Mouse (Mus musculus) layer of hippocampus, adult 9-10 months (tissue): Measurements from ENCODE around the gene Mtfr1l.

Experiments used
- DNase-seq: peaks from one replicate; pipeline ENCODE4 v3.0.0; 2022; ENCODE audit warnings: low spot score

The Mtfr1l gene

DNA sequence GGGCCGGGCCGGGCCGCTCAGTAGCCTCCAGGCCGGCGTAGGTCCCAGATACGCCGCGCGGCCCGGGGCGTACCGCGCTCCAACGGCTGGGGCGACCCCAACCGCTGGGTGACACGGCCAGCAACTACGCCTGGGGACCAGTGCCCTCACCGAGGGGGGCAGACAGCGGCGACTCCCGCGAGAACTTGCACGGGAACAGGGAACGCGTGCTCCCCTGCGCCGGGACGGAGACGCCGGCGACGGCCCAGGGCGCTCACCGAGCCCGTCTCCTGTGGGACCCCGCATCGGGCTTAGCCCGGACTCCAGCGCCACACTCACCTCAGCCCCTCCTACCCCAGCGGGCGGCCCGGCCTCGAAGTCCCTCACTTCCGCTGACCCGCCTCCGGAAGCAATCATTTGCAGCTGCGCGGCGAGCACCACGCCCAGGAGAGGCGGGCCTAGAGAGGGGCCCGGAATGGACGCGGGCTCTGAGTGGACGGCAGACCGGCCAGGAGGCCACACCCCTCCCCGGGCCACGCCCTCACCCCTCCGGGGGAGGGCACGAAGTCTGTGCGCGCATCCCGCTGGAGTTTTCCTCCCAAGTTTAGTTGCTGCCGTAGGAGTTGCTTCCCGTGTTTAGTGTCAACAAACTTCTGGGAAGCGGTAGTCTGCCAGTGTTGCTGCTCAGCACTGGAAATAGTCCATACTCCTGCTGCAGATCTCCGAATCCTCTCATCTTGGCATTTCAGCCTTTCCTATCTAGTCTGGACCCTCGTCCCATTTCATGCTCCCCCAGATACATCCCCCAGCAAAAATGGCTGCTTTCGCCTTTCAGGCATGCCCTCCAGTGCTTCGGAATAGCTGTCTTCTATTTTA, at the start of gene Mtfr1l:
TSS of gene Mtfr1l (minus strand) at position 456 of the 855 bp plus-strand sequence.
- peak; percentile 82 for DNase-seq

GRCm38 (mm10) chr4:134583513-134583912, 48.3 kb upstream of the Mtfr1l start:
- no peak for DNase-seq

DNA sequence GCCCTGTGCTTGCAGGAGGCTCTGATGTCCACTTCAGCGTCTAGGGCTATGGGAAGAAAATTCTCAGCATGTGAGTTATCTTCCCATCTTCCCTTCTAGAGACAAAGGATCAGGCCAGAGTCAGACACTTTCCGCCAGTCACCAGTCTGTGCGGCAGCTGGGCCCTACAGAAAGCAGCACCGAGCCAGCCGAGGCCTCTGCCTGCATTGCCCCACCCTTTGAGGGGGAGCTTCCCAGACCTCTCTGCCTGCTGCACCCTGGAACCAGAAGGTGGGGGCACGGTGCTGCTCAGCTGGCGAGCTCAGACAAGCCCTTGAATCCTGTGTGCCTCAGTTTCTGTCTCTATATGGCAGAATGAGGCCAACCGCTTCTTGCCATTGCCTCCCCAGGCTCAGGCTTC, 46.2 kb upstream of the Mtfr1l start:
- no peak for DNase-seq

DNA sequence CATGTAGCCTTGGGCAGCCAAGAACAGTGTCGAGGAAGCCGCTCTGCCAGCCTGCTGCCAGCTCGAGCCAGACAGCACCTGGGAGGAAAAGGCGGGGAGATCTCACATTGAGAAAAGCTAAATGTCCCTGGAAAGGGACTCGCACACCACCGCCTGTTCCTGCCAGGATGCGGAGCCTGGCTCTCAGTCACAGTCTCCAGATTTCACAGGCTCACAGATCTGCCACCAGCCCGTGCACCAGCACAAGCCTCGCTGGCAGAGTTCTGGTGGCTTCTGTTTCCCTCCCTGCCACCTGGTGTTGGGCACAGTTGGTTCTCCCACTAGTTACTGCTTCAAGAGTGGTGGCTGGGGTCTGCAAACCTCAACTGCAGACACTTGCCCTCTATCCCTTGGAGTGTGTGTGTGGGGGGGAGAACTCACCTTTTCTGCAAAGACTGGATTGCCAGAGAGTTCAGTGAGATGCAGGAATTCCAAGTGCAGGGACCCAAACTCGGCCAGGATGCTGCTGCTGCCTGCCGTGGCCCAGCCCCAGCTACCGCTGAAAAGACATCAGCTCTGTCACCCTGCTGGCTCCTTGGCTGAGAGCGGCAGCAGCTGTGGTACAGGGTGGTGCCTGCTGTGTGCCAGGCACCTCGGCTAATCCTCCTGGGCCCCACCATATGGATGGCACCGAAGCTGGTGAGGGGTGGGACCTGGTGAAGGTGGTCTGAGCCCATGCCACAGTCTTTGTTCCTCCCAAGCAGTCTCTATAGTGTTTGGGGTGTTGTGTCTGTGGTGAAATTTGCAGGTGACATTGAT, 45.4 kb upstream of the Mtfr1l start:
- peak; percentile 63 for DNase-seq

GRCm38 (mm10) chr4:134579620-134580019, 44.4 kb upstream of the Mtfr1l start:
- no peak for DNase-seq

- no peak for DNase-seq
Measured at GRCm38 (mm10) chr4:134579212-134579611, 44.0 kb upstream of the Mtfr1l start.

DNA sequence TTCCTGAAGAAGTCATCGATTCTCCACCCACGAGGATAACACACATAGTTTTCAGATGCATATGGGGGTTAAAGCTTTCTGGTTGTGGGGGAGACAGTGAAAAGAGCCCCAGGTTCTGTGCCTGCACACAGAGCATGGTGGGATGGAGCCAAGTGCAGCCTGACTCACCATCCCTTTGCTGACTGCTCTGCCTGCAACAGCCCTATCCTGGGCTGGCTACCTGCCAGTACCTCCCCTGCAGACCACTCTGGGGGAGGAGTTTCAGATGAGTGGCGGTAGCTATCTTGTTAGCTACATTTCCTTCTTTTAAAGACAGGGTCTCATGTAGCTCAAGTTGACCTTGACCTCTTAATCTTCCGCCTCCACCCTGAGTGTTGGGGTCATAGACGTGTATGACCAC, 43.2 kb upstream of the Mtfr1l start:
- DNase-seq, result no peak

GRCm38 (mm10) chr4:134577281-134577680, 42.1 kb upstream of the Mtfr1l start:
- no peak for DNase-seq

- DNase-seq, result no peak
Measured at GRCm38 (mm10) chr4:134575486-134575885, 40.3 kb upstream of the Mtfr1l start.

DNA sequence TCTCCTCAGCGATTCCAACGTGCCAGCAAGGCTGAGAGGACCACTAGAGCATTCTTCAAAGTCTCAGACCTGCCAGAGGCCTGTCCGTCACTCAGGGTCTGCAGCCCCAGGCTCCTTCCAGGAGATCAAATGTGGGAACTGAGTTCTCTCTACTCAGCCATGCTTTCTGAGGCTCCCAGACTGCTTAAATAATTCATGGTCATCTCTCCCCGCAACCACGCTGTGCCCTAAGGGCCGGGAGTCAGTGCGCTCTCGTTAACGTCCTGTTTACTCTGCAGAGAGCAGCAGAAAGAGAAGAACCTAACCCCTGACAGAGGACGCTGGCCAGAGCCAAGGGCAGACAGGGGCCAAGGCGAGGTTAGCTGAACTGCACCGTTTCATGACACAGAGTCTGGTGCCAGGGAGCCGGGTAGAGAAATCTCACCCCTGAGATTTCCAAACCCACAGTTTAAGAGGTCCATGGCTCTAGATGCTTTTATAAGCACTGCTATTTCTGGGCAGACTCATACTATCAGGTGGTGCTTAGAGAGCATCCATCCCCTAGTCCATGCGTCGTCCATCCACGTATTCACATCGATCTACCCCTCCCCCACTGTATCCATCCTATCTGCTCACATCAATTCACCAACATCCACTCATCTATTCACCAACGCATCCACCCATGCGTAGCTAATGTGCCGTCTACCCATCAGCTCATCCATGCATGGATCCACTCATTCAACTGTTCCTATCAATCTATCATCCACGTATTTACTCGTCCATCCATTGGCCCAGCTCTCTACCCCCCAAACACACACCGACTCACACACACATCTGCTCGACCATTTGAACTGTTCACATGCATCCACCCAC, 37.5 kb upstream of the Mtfr1l start:
- DNase-seq, result no peak

- DNase-seq, result no peak
Measured at GRCm38 (mm10) chr4:134570704-134571451, 35.7 kb upstream of the Mtfr1l start.

- DNase-seq, result no peak
Measured at GRCm38 (mm10) chr4:134569831-134570230, 34.6 kb upstream of the Mtfr1l start.

DNA sequence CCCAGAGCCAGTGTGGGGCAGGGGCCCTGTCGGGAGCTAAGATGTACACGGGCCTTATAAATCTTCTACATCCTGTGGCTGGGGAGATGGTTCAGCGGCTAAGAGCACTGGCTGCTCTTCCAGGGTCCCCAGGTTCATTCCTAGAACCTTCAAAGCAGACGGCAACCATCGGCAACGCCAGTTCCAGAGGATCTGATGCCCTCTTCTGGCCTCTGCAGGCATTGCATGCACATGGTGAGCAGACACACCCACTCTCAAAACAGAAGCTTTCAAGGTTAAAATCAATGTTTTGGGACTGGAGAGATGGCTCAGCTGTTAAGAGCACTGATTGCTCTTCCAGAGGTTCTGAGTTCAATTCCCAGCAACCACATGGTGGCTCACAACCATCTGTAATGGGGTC, 34.0 kb upstream of the Mtfr1l start:
- no peak for DNase-seq

DNA sequence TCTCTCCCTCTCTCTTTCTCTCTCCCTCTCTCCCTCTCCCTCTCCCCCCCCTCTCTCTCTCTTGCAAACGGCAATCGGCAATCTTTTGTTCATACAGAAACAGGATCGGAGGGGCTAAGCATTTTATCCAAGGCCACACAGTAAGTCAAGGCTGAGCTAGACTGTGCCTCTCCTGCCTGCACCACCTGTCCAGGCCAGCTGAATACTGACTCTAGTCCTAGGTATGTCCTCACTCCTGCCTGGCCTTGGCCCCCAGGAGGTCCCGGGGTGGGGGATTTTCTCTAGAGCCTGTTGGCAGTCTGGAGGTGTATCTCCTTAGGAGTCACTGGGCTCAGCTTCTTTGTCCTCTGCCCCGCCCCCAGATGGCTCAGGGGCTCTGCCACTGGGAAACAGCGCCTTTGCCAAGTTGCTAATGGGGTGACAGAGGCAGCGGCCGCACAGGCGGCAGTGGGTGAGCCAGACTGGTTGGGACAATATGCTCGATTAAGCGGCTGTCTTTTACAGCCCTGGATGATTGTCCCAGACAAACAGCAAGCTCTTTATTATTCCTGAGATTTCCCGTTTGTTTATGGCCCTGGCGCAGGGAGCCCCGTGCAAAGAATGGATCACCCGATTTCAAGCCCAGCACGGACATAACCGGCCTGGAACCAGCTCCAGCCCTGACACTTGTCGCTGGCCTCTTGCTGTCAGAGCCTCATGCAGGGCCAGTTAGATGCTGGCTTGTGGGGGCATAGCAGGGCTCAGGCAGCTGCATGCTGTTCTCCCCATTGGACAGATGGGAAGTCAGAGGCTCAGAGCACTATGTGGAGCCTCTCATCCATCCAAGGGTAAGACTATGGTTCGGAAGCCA, 32.4 kb upstream of the Mtfr1l start:
- no peak for DNase-seq

DNA sequence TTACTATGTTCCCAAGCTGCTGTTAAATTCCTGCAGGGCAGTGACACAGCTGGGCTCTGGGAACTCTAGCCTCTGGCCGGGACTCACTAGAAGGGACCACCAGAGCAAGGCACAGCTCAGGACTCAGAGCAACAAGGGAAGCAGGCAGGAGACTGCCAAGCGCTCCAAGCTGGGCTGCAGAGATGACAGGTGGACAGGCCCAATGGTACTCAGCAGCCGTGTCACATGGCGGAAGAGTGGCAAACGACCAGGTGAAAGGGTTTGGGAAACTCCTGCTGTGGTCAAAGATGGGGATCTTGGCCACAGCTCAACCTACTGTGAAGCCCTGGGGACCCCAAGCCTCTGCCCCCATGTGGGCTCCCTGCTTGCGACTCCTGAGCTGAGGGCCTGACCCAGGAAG, 28.9 kb upstream of the Mtfr1l start:
- no peak for DNase-seq

GRCm38 (mm10) chr4:134563624-134564023, 28.4 kb upstream of the Mtfr1l start:
- no peak for DNase-seq

GRCm38 (mm10) chr4:134562014-134562413, 26.8 kb upstream of the Mtfr1l start:
- no peak for DNase-seq

DNA sequence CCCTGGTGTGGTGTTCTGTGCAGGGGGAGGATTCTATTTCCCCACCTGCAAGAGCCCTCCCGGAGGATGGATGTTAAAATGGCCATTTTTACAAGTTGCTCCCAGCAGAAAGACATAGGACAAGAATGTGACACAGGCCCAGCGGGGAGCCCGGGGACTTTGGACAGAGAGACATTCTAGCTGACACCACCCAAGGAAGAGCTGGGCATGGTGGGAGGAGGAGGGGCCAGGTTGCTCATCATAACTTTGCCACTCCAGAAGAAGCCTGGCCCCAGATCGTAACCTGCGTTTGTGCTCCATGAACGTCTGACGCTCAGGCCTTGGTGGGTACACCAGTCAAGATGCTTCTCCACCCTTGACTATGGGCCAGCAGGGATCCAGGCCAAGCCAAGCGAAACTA, 25.5 kb upstream of the Mtfr1l start:
- DNase-seq, result no peak

- DNase-seq, result no peak
Measured at GRCm38 (mm10) chr4:134559154-134559553, 24.0 kb upstream of the Mtfr1l start.

DNA sequence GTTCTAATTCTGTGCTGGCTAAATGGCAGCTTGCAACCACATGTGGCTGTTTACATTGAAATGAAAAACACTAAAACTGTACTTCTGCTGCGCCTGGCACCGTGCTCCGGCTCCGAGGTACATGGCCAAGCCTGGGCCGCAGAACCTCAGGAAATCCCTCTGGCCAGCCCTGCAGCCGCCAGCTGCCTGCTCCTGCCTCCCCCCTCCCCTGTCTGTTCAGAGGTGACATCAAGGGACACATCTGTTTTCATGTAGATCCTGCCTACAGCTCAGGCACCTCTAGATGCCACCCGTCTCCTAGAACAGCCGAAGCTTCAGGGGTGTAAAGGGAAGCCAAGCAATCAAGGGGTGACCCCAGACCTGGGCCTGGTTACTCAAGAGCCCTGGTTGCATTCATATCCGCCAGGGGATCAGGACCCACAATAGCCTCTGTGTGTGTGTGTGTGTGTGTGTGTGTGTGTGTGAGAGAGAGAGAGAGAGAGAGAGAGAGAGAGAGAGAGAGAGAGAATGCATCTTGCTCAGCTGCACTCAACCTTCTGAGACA, 23.5 kb upstream of the Mtfr1l start:
- DNase-seq, result no peak
